Mouse (Mus musculus): ENCODE data around the gene Olfr310. TPM values are rescaled to one million over a fixed set of nuclear protein-coding genes. Genes with fewer than 3 reads are reported as not detected.

The Olfr310 gene
- total RNA-seq (2021) = not detected
- long read RNA-seq, experiment 1 = 0 reads
- long read RNA-seq, experiment 2 = 0 reads

GRCm38 (mm10) chr7:86277072-86277471, at the start of gene Olfr310:
Gene Olfr310 (minus strand): TSS chr7:86277172.
- no peak for DNase-seq

GRCm38 (mm10) chr7:86325530-86325929, 48.6 kb upstream of the Olfr310 start, which contains the start of gene Olfr308:
Gene Olfr308 (minus strand): TSS chr7:86325630.
- no peak for DNase-seq

- no peak for DNase-seq
These were observed 44.4 kb upstream of the Olfr310 start for GRCm38 (mm10) chr7:86321323-86321722.

GRCm38 (mm10) chr7:86313608-86314007, 36.6 kb upstream of the Olfr310 start, which contains the start of gene Olfr309:
Gene Olfr309 (minus strand): TSS chr7:86313708.
- DNase-seq = no peak

- no peak for DNase-seq
These were observed 30.8 kb downstream of the Olfr310 start, which contains the start of gene Vmn2r76 for GRCm38 (mm10) chr7:86246208-86246607. Gene Vmn2r76 (minus strand): TSS chr7:86246308.

Small RNAs within 50 kb of the gene (microRNA-seq; reads per million reads assigned to microRNA genes)
- 0 reads per million in 2 experiments for gene Gm23192

Other genes with a start within 250 kb of the Olfr310 start
- not detected for gene Vmn2r75, start 105.4 kb downstream of the Olfr310 start, total RNA-seq (2021)
- not detected for gene Vmn2r76, start 30.9 kb downstream of the Olfr310 start, total RNA-seq (2021)
- gene Olfr309, start 36.5 kb upstream of the Olfr310 start, total RNA-seq (2021) = not detected
- not detected for gene Olfr308, start 48.5 kb upstream of the Olfr310 start, total RNA-seq (2021)
- gene Olfr307, start 60.4 kb upstream of the Olfr310 start, total RNA-seq (2021) = not detected
- not detected for gene Olfr305, start 89.8 kb upstream of the Olfr310 start, total RNA-seq (2021)
- not detected for gene Olfr304, start 109.5 kb upstream of the Olfr310 start, total RNA-seq (2021)
- not detected for gene Olfr303, start 120.6 kb upstream of the Olfr310 start, total RNA-seq (2021)
- gene Olfr301, start 126.7 kb upstream of the Olfr310 start, total RNA-seq (2021) = not detected
- gene Olfr299, start 182.7 kb upstream of the Olfr310 start, total RNA-seq (2021) = not detected
- gene Olfr298, start 215.3 kb upstream of the Olfr310 start, total RNA-seq (2021) = not detected
- not detected for gene Olfr297, start 242.8 kb upstream of the Olfr310 start, total RNA-seq (2021)

Data from heart, adult 18-20 months (tissue).